Mouse (Mus musculus) C2C12 (cell line): ENCODE measurements around the gene Lyrm9.

Experiments used
- CEBPB ChIP-seq: IDR thresholded peaks from one replicate; pipeline ENCODE4 v1.6.1; 2011; ENCODE audit warnings: low read depth, mild to moderate bottlenecking, control low read depth, moderate library complexity
- CTCF ChIP-seq: IDR thresholded peaks from one replicate; pipeline ENCODE4 v1.5.1; 2011; ENCODE audit not compliant: control insufficient read depth, insufficient read depth, insufficient read length
- FOSL1 ChIP-seq: IDR thresholded peaks from one replicate; pipeline ENCODE4 v1.8.0; 2011; ENCODE audit warnings: mild to moderate bottlenecking, low read length; ENCODE audit not compliant: poor library complexity, insufficient read depth, severe bottlenecking
- MAX ChIP-seq: IDR thresholded peaks from one replicate; pipeline ENCODE4 v1.6.1; 2011; ENCODE audit warnings: mild to moderate bottlenecking, control low read depth
- MYOD1 ChIP-seq: IDR thresholded peaks from one replicate; pipeline ENCODE4 v1.6.1; 2011; ENCODE audit warnings: low read depth; ENCODE audit not compliant: control insufficient read depth, insufficient read length
- MYOG ChIP-seq: IDR thresholded peaks from one replicate; pipeline ENCODE4 v1.6.1; 2011; ENCODE audit not compliant: control insufficient read depth, insufficient read length; ENCODE audit errors: extremely low read depth
- USF1 ChIP-seq: IDR thresholded peaks from one replicate; pipeline ENCODE4 v1.6.1; 2011; ENCODE audit warnings: low read depth, mild to moderate bottlenecking, control low read depth, moderate library complexity

GRCm38 (mm10) chr11:78847884-78848848 is 21.8 kb downstream of the Lyrm9 start:
- TF ChIP-seq CTCF (no peak), CEBPB (no peak), USF1 (no peak), FOSL1 (no peak), MYOD1 (no peak), MAX (no peak), MYOG (no peak)
